ENCODE assay signal across 10 mouse cellular contexts in the genomic region with DNA sequence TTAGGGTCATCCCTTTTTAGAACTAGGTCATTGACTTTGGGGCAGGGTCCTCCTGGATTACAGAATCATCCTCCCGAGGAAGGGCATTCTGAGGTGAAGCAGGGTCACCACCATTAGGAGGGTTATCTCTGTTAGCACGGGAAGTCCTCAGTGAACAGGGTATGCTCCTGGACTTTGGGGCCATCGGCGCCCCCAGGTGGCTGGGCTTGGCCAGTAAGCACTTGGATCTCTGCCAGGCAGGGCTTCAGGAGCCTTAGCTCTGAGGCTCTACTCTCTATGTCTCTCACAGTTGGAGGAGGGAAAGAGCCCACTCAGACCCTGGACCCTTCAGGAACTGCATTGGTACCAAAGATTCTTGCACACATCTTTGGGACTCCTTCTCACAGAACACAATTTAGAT. TPM values are rescaled to one million over a fixed set of nuclear protein-coding genes. Genes with fewer than 3 reads are reported as not detected.
DNase-seq lines count a peak whose midpoint lies in the region; ATAC-seq and TF ChIP-seq lines count a peak whose summit lies in the region.
"Had no signal": no experiment of that assay in that cellular context is flagged by ENCODE, and none has a peak within 500 bp of the region (broad histone marks: within the 10 kb centered on the region; RNA-seq: fewer than 3 reads in every experiment).

No protein-coding gene starts in this region.

- TF ChIP-seq EP300 in liver, postnatal 0 days (IDR thresholded peaks at IDR 0.05; ENCODE audit: low read depth), result no peak

- peak; percentile 33; the same call in 1 of the 2 replicates for TF ChIP-seq CTCF in kidney, adult 2 months (conservative IDR thresholded peaks at IDR 0.05; ENCODE audit: insufficient read depth, insufficient read length, low read depth, low read length)
- TF ChIP-seq CTCF in liver, postnatal 0 days (IDR thresholded peaks at IDR 0.05; ENCODE audit: low read depth), result peak; percentile 58

- H3K4me1 ChIP-seq in kidney, adult 2 months (ENCODE audit: control insufficient read depth, insufficient read depth, low read length), result no peaks in the 10 kb centered on the region
- H3K4me1 ChIP-seq in liver, postnatal 0 days (ENCODE audit: insufficient read depth), result 0 out of 2 replicates have a peak, but pooled peaks cover 2% of the 10 kb centered on the region
- H3K4me1 ChIP-seq in neural tube, embryonic 15.5 days, result no peaks in the 10 kb centered on the region

- 16% methylated on average over 4 of the region's 4 CpGs for WGBS in kidney, adult 2 months
- WGBS in liver, postnatal 0 days (ENCODE audit: insufficient replicate concordance), result 13% methylated on average over 4 of the region's 4 CpGs
- 15% methylated on average over 4 of the region's 4 CpGs for WGBS in neural tube, embryonic 15.5 days

- TF ChIP-seq POLR2A in kidney, adult 2 months (IDR thresholded peaks at IDR 0.05; ENCODE audit: low read depth, low read length), result no peak

- no peak overlapping the region for H3K9ac ChIP-seq in liver, postnatal 0 days (replicated peaks)
- no peak overlapping the region for H3K9ac ChIP-seq in neural tube, embryonic 15.5 days (replicated peaks)

- DNase-seq in kidney, adult 2 months, result peak; percentile 26
- no peak for DNase-seq in kidney, adult 11 months
- DNase-seq in B cell, adult 2 months, result peak; percentile 54
- DNase-seq in adrenal gland, adult 2 months, result peak; percentile 37
- DNase-seq in liver, postnatal 0 days, result peak; percentile 73
- no peak for DNase-seq in frontal cortex, postnatal 25 days (ENCODE audit: low spot score in 2 of 2)

- ATAC-seq in liver, postnatal 0 days, result no peak
- no peak for ATAC-seq in neural tube, embryonic 15.5 days (ENCODE audit: low FRiP score)
- no peak for ATAC-seq in frontal cortex, adult (ENCODE audit: low TSS enrichment)

- H3K36me3 ChIP-seq in kidney, adult 2 months (ENCODE audit: control insufficient read depth, insufficient read depth, low read length), result no peaks in the 10 kb centered on the region
- H3K36me3 ChIP-seq in liver, postnatal 0 days (replicated peaks; ENCODE audit: insufficient read depth, low read length), result no peaks in the 10 kb centered on the region
- H3K36me3 ChIP-seq in neural tube, embryonic 15.5 days, result no peaks in the 10 kb centered on the region

- H3K4me2 ChIP-seq in liver, postnatal 0 days (ENCODE audit: low read depth, low read length), result no peak overlapping the region
- no peak overlapping the region for H3K4me2 ChIP-seq in neural tube, embryonic 15.5 days

- no peak overlapping the region for H3K27ac ChIP-seq in kidney, adult 2 months (ENCODE audit: insufficient read depth, low read depth, low read length)
- H3K27ac ChIP-seq in liver, postnatal 0 days (ENCODE audit: low read depth), result no peak overlapping the region
- no peak overlapping the region for H3K27ac ChIP-seq in neural tube, embryonic 15.5 days (replicated peaks)
- H3K27ac ChIP-seq: macrophage had no signal

- no peaks in the 10 kb centered on the region for H3K9me3 ChIP-seq in liver, postnatal 0 days (ENCODE audit: low read length)
- H3K9me3 ChIP-seq in neural tube, embryonic 15.5 days (replicated peaks), result no peaks in the 10 kb centered on the region

- H3K27me3 ChIP-seq in kidney, adult 2 months (replicated peaks; ENCODE audit: control insufficient read depth, insufficient read depth, low read length), result peaks cover 3% of the 10 kb centered on the region
- H3K27me3 ChIP-seq in liver, postnatal 0 days (ENCODE audit: insufficient read depth, low read length), result peaks cover 72% of the 10 kb centered on the region
- peaks cover 71% of the 10 kb centered on the region for H3K27me3 ChIP-seq in neural tube, embryonic 15.5 days (replicated peaks)

- H3K4me3 ChIP-seq in kidney, adult 2 months (ENCODE audit: insufficient read depth, low read depth, low read length), result no peak overlapping the region
- H3K4me3 ChIP-seq in liver, postnatal 0 days (ENCODE audit: low read depth, low read length), result no peak overlapping the region
- no peak overlapping the region for H3K4me3 ChIP-seq in neural tube, embryonic 15.5 days (replicated peaks)

RNA-seq across cellular contexts. Expression of a gene that starts 10.8 kb away (rescaled TPM):
- 1.5 and 1.7 TPM in 2 replicates for polyA plus RNA-seq in kidney, adult 2 months (2012; rRNA removed)
- total RNA-seq in adrenal gland, adult 2 months (2021), result 1 to 10 TPM; 1.2 to 2.8 TPM
- 5.7 and 6.3 TPM in 2 replicates for polyA plus RNA-seq in adrenal gland, adult 2 months (2012; rRNA removed)
- polyA plus RNA-seq in liver, postnatal 0 days (2015; fragmentation: Nextera tagmentation; extraction: Ambion mirVana), result not detected in 2 replicates
- 0.28 and 0.36 TPM in 2 replicates for polyA plus RNA-seq in neural tube, embryonic 15.5 days (2015; fragmentation: Nextera tagmentation; extraction: Ambion mirVana)

RNA-seq across cellular contexts. Expression of a gene that starts 28.0 kb away (rescaled TPM):
- not detected in 2 replicates for polyA plus RNA-seq in kidney, adult 2 months (2012; rRNA removed)
- total RNA-seq in adrenal gland, adult 2 months (2021), result not detected
- 0.20 and 1.2 TPM in 2 replicates for polyA plus RNA-seq in adrenal gland, adult 2 months (2012; rRNA removed)
- not detected in 2 replicates for polyA plus RNA-seq in liver, postnatal 0 days (2015; fragmentation: Nextera tagmentation; extraction: Ambion mirVana)
- not detected in 2 replicates for polyA plus RNA-seq in neural tube, embryonic 15.5 days (2015; fragmentation: Nextera tagmentation; extraction: Ambion mirVana)
- polyA plus RNA-seq: gonadal fat pad, adult 2 months; macrophage had no signal

Comparison
In these comparisons a context has a peak if more than half of its experiments do, and no peak if none do; other contexts are left out.
1. DNase-seq: peak in kidney, adult 2 months (single experiment), B cell, adult 2 months (2 of 2), adrenal gland, adult 2 months (single experiment) and liver, postnatal 0 days (single experiment); none in kidney, adult 11 months (single experiment) and frontal cortex, postnatal 25 days (0 of 2).